Mouse (Mus musculus) lung, adult 2 months (tissue): ENCODE results near the gene Efcab2.

Experiments used
- CTCF ChIP-seq: fragments of 200-500 bp; IDR thresholded peaks from 2 replicates; pipeline ENCODE4 v1.5.1; 2011; ENCODE audit warnings: mild to moderate bottlenecking, low read length, control low read depth; ENCODE audit not compliant: insufficient read depth
- POLR2A ChIP-seq: fragments of 200-500 bp; IDR thresholded peaks from 2 replicates; pipeline ENCODE4 v1.6.1; 2011; ENCODE audit warnings: low read depth, mild to moderate bottlenecking, control low read depth, low read length, borderline replicate concordance; ENCODE audit errors: extremely low read depth

DNA sequence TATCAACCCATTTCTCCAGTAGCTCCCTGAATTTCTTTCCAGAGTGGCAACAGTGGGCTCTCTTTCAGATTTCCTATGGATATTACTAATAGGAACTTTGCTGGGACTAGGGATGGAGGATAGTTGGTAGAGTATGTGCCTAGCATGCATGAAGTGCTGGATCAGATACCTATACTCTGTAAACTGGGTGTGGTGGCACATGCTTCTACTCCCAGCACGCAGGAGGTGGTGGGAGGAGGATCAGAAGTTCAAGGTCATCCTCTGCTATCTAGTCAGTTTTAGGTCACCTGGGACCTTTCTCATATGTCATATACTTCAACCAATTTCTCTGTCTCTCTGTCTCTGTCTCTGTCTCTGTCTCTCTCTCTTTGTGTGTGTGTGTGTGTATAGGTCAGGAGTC lies 27.7 kb downstream of the Efcab2 start:
- no peak for TF ChIP-seq CTCF
- no peak for TF ChIP-seq POLR2A
